Mouse (Mus musculus): Measurements from ENCODE around the gene Pex6.

DNA sequence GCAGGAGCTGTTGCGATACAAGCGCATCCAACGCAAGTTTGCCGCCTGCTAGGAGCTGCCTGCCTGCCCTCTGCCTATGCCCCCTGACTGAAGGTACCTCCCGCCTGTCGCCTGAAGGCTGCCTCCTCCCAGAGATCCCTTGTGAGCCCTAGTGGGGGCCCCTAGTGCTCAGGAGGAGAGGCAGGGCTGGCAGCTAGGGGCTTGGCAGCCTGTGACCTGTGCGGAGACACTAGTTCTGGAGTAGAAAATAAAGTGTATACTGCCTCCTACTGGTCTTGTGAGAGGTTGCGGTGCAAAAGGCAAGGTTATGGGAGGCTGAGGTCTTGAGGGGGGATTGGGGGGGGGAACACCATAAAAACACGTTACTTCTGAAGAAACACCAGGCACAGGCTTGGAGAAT, 14.0 kb downstream of the Pex6 start:
- TF ChIP-seq RCOR1 (IDR thresholded peaks at IDR 0.05; ENCODE audit: low read depth, low read length): no peak
- no peak for TF ChIP-seq MXI1 (IDR thresholded peaks at IDR 0.05; ENCODE audit: low read depth, low read length)
- no peak for TF ChIP-seq TBP (IDR thresholded peaks at IDR 0.05; ENCODE audit: low read depth, low read length)
- no peak for TF ChIP-seq UBTF (IDR thresholded peaks at IDR 0.05; ENCODE audit: borderline replicate concordance, insufficient read depth, low read depth, low read length)
- peak; percentile 53 to 73 (median 70) for TF ChIP-seq CTCF (IDR thresholded peaks at IDR 0.05 in 2 of 3, conservative IDR thresholded peaks at IDR 0.05 in 1 of 3; ENCODE audit: control insufficient read depth in 1 of 3, insufficient read depth in 1 of 3, low read depth in 2 of 3, low read length in 3 of 3, poor library complexity in 1 of 3, severe bottlenecking in 1 of 3)
- TF ChIP-seq EP300 (IDR thresholded peaks at IDR 0.05; ENCODE audit: low read depth in 1 of 2, low read length in 2 of 2): no peak
- no peak for TF ChIP-seq KAT2A (conservative IDR thresholded peaks at IDR 0.05; ENCODE audit: low read depth, low read length)
- TF ChIP-seq BHLHE40 (IDR thresholded peaks at IDR 0.05; ENCODE audit: borderline replicate concordance, low read depth, low read length): no peak
- no peak for TF ChIP-seq MYC (IDR thresholded peaks at IDR 0.05; ENCODE audit: low read depth, low read length)
